Mouse (Mus musculus) midbrain, embryonic 12.5 days (tissue): ENCODE results near the gene Tyw5. TPM values are rescaled to one million over a fixed set of nuclear protein-coding genes. Genes with fewer than 3 reads are reported as not detected.

Experiments used
- ATAC-seq: fragments of 200-750 bp; cut with Nextera tagmentation; 2 replicates; pipeline ENCODE4 v1.8.0; 2017; ENCODE audit warnings: low read depth, moderate TSS enrichment, moderate library complexity; ENCODE audit not compliant: low FRiP score
- H3K27ac ChIP-seq: fragments of 300-500 bp; sonication (generic); replicated peaks from 2 replicates; pipeline ENCODE4 v1.5.1; 2016; ENCODE audit warnings: mild to moderate bottlenecking
- H3K27me3 ChIP-seq: fragments of 300-500 bp; sonication (generic); 2 replicates; pipeline ENCODE4 v1.6.1; 2016; ENCODE audit warnings: mild to moderate bottlenecking
- H3K36me3 ChIP-seq: fragments of 300-500 bp; sonication (generic); 2 replicates; pipeline ENCODE4 v1.6.1; 2016
- H3K4me1 ChIP-seq: fragments of 300-500 bp; sonication (generic); 2 replicates; pipeline ENCODE4 v1.6.1; 2016
- H3K4me2 ChIP-seq: fragments of 300-500 bp; sonication (generic); replicated peaks from 2 replicates; pipeline ENCODE4 v1.6.1; 2016; ENCODE audit warnings: mild to moderate bottlenecking, moderate library complexity
- H3K4me3 ChIP-seq: fragments of 300-500 bp; sonication (generic); 2 replicates; pipeline ENCODE4 v1.5.1; 2016; ENCODE audit warnings: mild to moderate bottlenecking
- H3K9ac ChIP-seq: fragments of 300-500 bp; sonication (generic); replicated peaks from 2 replicates; pipeline ENCODE4 v1.6.1; 2016; ENCODE audit warnings: mild to moderate bottlenecking, moderate library complexity
- H3K9me3 ChIP-seq: fragments of 300-500 bp; sonication (generic); 2 replicates; pipeline ENCODE4 v1.6.1; 2016; ENCODE audit warnings: mild to moderate bottlenecking
- whole genome bisulfite sequencing: fragments of 180-500 bp; shearing (Covaris S2); methylation state at CpG from one replicate; pipeline ENCODE4 v1.1.7; 2016; 5-methylcytosine and 5-hydroxymethylcytosine counted together
- polyA plus RNA-seq: library from polyadenylated mRNA; unstranded; fragments of >200 nt; fragmentation: Nextera tagmentation; extraction: Ambion mirVana; gene quantifications from 2 replicates; pipeline ENCODE4 v1.2.1, GENCODE M21; 2016

Gene Tyw5
- polyA plus RNA-seq, 1 experiment from 2014 or later = 30.0 TPM

DNA sequence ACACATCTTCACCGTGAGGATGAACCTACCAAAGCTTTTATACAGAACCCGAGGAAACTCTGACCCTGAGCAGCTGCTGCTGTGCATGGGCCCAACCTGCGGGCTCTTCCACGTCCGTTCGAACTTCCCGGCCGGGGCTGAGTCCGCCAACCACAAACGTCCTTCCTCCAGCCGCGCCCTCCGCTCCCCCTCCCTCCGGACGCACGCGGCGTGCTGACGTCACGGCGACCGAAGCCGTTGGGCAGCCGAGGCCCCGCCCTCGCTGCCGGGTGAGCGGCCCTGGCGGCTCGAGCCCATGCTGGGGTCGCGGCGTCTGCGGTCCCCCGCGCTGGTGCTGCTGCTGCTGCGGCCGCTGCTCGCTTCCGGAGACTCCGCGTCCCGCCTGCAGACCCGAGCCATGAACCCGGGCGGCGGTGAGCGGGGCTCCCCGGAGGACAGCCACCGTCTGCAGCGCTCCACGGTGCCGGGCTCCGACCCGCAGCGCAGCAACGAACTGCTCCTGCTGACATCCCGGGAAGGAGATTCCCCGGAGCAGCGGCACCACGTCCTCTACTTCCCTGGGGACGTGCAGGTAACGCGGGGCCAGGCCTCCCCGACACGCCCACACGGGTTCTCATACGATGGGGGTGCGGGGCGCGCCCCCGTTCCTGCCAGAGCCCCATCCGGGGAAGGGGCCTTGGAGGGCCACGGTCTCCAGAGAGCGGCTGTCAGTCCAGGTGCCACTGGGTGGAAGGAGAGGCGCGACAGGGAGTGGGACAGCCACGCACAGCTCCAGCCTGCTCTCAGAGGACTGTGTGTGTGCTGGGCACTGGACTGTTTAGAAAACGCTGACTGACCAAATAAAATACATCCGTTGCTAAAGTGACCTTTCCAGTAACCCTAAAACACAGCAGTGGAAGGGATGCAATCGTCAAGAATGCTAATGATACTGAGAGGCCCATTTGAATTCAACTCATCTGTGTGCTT is 29.2 kb downstream of the Tyw5 start, which contains the start of gene 1700066M21Rik:
TSS of gene 1700066M21Rik (plus strand) at position 245 of the 966 bp plus-strand sequence.
- under 1% methylated on average over 81 of the region's 81 CpGs for WGBS
- Histone ChIP-seq H3K4me1 (peaks cover 13% of the 10 kb centered on the region), H3K36me3 (no peaks in the 10 kb centered on the region), H3K9me3 (no peaks in the 10 kb centered on the region), H3K4me2 (peak within 1 kb of the TSS; percentile 89), H3K27ac (peak within 1 kb of the TSS; percentile 76), H3K4me3 (peak within 1 kb of the TSS; percentile 85), H3K27me3 (no peaks in the 10 kb centered on the region), H3K9ac (peak within 1 kb of the TSS; percentile 92)
- peak; percentile 96 for ATAC-seq

DNA sequence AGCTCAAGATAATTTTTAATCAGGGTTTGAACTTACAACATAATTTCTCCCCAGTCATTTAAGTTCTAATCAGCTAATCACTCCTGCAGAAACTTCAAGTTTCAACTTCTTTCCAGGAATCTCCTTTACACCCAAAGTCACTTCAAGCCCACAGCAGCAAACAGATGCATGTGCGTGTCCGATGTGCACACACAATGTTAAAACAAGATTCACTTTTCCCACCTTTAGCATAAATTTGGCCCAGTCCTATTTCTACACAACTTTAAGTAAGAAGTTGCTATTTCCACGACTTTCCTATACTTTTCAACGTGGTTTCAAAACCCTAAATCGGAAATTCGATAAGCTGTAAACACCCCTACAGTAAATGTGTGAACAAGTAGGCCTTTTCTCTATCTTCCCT is 30.1 kb downstream of the Tyw5 start:
- H3K9ac ChIP-seq = no peak overlapping the region; the same call in 1 of the 2 replicates
- peak overlapping the region; percentile 89 for H3K4me2 ChIP-seq
- peaks cover 13% of the 10 kb centered on the region for H3K4me1 ChIP-seq
- 66% methylated on average over 6 of the region's 6 CpGs for WGBS
- H3K9me3 ChIP-seq = no peaks in the 10 kb centered on the region
- no peaks in the 10 kb centered on the region for H3K36me3 ChIP-seq
- H3K4me3 ChIP-seq = peak overlapping the region; percentile 85
- no peak overlapping the region for H3K27ac ChIP-seq
- H3K27me3 ChIP-seq = no peaks in the 10 kb centered on the region
- no peak for ATAC-seq

DNA sequence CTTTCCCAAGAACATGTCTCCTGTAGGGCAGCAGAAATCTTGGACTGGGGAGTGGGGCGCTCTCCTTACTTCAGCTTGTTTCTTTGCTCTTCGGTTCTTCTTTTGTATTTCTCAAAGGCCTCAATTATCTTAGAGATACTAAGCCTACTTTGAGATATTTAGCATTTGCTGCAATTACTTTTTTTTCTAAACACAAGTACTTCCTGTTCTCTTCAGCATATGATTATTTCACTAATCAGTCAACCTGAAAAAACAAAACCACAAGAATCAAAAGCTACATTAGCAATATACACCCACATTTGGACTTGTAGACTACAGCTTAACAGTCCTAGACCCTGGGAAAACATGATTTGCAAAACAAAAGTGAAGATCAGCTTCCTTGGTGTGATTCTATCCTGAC is 31.6 kb downstream of the Tyw5 start:
- Histone ChIP-seq H3K4me1 (peaks cover 13% of the 10 kb centered on the region), H3K9me3 (no peaks in the 10 kb centered on the region), H3K27me3 (no peaks in the 10 kb centered on the region), H3K4me3 (no peak overlapping the region), H3K36me3 (no peaks in the 10 kb centered on the region), H3K9ac (no peak overlapping the region), H3K4me2 (no peak overlapping the region), H3K27ac (no peak overlapping the region)
- 94% methylated on average over 2 of the region's 2 CpGs for WGBS
- no peak for ATAC-seq

DNA sequence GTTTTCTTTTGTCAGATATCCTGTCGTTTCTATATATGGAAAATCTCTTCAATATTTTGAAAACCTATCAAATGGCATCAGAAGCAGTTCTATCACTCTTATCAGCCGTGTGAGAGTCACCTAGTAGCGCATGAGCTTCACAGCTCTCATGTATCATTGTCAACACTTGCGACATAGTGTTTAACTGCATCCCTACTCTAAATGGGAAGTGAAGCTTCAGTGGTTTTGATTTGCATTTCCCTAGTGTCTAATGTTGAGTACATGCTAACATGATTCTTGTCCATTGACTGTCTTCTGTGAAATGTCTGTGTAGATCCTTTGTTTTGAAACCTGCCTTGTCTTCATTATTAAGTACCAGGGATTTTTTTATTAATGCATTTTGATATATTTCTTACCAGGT is 36.5 kb downstream of the Tyw5 start:
- WGBS = 89% methylated on average over 4 of the region's 4 CpGs
- no peak overlapping the region for H3K4me2 ChIP-seq
- no peaks in the 10 kb centered on the region for H3K4me1 ChIP-seq
- H3K9me3 ChIP-seq = no peaks in the 10 kb centered on the region
- H3K4me3 ChIP-seq = no peak overlapping the region
- H3K9ac ChIP-seq = no peak overlapping the region
- no peak overlapping the region for H3K27ac ChIP-seq
- H3K36me3 ChIP-seq = no peaks in the 10 kb centered on the region
- ATAC-seq = no peak
- H3K27me3 ChIP-seq = no peaks in the 10 kb centered on the region

DNA sequence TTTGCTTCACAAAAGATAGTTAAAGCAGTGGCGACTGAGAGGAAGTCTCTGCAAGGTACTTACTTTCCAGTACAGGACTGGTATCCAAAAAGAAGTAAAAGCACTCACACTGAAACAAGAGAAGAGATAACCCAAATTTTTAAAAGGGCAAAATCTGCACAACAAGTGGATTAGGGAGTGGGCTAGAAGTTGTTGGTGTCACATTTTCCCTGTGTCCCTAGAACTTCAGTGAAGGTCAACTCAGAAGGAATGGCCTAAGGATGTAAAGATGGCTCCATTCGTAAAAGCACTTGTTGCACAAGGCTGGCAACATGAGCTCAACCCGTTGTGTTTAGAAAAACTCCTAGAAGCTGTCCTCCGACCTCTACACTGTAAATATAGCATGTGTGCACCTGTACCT is 37.8 kb downstream of the Tyw5 start:
- Histone ChIP-seq H3K36me3 (no peaks in the 10 kb centered on the region), H3K4me1 (no peaks in the 10 kb centered on the region), H3K9ac (no peak overlapping the region), H3K27me3 (no peaks in the 10 kb centered on the region), H3K4me3 (no peak overlapping the region), H3K27ac (no peak overlapping the region), H3K4me2 (no peak overlapping the region), H3K9me3 (no peaks in the 10 kb centered on the region)
- ATAC-seq = no peak
- WGBS = 89% methylated on average over 4 of the region's 4 CpGs

DNA sequence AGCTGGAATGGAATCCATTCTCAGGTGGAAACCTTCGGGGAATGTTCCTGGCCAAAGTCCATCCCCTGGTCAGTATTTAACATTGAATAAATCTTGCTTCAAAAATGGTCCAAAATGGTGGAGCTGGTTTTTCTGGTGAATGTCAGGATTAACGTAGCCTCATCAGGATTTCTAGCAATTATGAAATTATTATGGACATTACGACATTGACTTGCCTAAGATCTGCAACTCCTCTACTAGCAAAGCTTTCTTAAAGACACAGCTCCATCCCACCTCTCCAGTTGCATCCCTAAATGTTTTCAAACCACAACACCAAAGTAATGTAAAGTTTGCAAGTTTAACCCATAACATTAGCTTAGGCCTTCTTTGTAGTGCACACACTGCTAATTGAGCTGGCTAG is 39.5 kb downstream of the Tyw5 start:
- Histone ChIP-seq H3K27ac (no peak overlapping the region), H3K27me3 (no peaks in the 10 kb centered on the region), H3K4me1 (no peaks in the 10 kb centered on the region), H3K9ac (no peak overlapping the region), H3K4me3 (no peak overlapping the region), H3K9me3 (no peaks in the 10 kb centered on the region), H3K36me3 (no peaks in the 10 kb centered on the region), H3K4me2 (no peak overlapping the region)
- no peak for ATAC-seq
- WGBS = 89% methylated on average over 3 of the region's 3 CpGs

DNA sequence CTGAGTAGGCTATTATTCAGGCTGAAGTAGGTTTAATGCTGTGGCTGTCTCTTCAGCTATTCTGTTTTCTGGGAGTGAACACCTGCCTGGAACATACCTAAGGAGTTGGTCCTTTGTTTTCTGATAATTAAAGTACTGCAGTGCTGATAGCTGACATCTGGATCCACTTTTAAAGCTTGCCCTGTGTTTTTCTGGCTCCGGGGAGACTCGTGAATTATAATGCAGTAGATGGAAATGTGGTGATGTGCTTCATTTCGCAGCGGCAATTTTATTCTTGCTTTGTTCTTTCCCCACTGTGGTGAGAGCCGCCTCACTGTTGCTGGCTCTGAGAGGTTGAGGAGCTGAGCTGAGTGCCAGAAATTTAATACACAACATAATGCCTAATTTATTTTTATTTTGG is 48.4 kb downstream of the Tyw5 start:
- H3K9ac ChIP-seq = no peak overlapping the region
- no peak overlapping the region for H3K4me2 ChIP-seq
- H3K4me3 ChIP-seq = no peak overlapping the region
- no peaks in the 10 kb centered on the region for H3K36me3 ChIP-seq
- no peak for ATAC-seq
- H3K27me3 ChIP-seq = no peaks in the 10 kb centered on the region
- H3K9me3 ChIP-seq = no peaks in the 10 kb centered on the region
- 76% methylated on average over 5 of the region's 5 CpGs for WGBS
- H3K27ac ChIP-seq = no peak overlapping the region
- no peaks in the 10 kb centered on the region for H3K4me1 ChIP-seq

DNA sequence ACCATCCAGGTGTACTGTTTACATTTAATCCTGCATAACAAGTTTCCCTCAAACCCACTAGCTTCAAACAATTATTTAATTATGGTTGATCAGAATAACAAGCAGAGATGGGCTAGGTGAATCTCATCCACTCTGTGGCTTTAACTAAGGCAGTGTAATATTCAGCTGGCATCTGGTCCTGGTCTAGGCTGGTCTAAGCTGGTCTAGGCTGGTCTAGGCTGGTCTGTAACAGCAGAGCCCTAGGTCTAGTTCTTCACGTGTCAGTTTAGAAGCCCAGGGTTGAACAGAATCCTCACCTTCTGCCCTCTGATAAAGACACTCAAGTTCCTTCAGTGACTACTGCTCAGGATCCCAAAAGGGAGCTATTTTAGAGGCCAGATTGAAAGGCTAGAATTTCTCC is 55.0 kb downstream of the Tyw5 start:
- no peak overlapping the region for H3K9ac ChIP-seq
- no peak overlapping the region for H3K27ac ChIP-seq
- WGBS = 64% methylated on average over 1 of the region's 1 CpGs
- no peak for ATAC-seq
- no peaks in the 10 kb centered on the region for H3K27me3 ChIP-seq
- no peaks in the 10 kb centered on the region for H3K36me3 ChIP-seq
- no peaks in the 10 kb centered on the region for H3K4me1 ChIP-seq
- no peak overlapping the region for H3K4me3 ChIP-seq
- H3K9me3 ChIP-seq = no peaks in the 10 kb centered on the region
- H3K4me2 ChIP-seq = no peak overlapping the region

DNA sequence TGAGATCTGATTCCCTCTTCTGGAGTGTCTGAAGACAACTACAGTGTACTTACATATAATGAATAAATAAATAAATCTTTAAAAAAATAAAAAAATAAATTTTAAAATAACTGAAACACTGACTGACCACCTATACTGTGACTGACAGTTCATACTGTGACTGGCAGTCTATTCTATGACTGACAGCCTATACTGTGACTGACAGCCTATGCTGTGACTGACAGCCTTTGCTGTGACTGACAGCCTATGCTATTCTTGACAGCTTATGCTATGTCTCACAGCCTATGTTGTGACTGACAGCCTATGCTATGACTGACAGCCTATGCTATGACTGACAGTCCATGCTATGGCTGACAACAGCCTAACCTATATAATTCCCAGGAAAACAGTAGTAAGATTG is 59.4 kb downstream of the Tyw5 start:
- H3K4me3 ChIP-seq = no peak overlapping the region
- no peak overlapping the region for H3K9ac ChIP-seq
- no peak overlapping the region for H3K4me2 ChIP-seq
- no peaks in the 10 kb centered on the region for H3K36me3 ChIP-seq
- no peak overlapping the region for H3K27ac ChIP-seq
- ATAC-seq = no peak
- H3K27me3 ChIP-seq = no peaks in the 10 kb centered on the region
- no peaks in the 10 kb centered on the region for H3K9me3 ChIP-seq
- no peaks in the 10 kb centered on the region for H3K4me1 ChIP-seq

DNA sequence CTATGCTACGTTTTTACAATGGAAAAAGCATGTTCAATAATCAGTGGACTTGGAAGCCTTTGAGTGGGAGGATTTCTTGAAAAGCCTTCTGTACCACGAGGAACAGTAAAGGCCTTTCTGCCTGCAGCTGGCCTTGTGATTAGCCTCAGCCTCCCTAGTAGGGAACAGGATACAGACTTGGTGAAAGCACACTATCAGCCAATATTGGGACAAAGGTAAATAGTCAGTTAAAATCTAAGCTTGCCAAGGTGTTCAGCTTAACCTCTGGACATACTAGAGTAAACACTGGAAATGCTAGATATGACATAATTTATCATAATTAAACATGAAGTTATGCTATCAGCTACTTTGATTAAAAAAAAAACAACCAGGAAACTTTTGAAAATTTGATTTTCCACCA is 65.7 kb downstream of the Tyw5 start:
- Histone ChIP-seq H3K4me2 (no peak overlapping the region), H3K9ac (no peak overlapping the region), H3K27me3 (peaks cover 6% of the 10 kb centered on the region; the same call in 1 of the 2 replicates), H3K36me3 (no peaks in the 10 kb centered on the region), H3K4me1 (no peaks in the 10 kb centered on the region; the same call in 1 of the 2 replicates), H3K9me3 (no peaks in the 10 kb centered on the region), H3K4me3 (no peak overlapping the region), H3K27ac (no peak overlapping the region)
- WGBS = 8% methylated on average over 2 of the region's 2 CpGs
- ATAC-seq = no peak

DNA sequence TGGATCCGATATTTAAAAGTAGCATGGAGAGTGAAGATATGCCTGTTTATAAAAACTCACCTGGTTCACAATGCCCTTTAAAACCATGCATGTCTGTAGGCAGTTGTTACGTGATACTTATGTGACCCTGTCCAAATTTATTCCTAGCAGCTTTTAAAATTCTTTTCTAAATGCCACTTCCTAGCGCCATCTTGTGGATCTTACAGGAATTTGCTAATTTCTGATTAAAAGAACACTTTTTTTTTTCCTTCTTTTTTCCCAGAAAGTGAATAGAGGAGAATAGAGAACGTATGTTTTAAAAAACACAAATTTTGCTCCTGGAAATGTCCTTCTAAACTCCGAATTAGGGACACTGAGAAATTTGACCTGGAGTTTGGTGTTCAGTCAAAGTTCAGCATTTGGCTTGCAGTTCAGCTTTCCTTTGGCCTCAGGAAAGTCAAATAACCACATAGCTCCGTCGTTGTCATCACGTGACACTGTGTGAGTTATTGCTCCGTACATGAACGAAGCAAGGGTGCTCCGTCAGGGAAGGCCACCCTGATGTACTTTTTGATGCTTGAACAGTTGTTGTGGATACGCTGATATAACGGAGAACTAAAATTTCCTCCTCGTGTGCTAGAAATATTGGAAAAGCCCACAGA is 67.6 kb downstream of the Tyw5 start:
- WGBS = 60% methylated on average over 14 of the region's 14 CpGs
- Histone ChIP-seq H3K36me3 (no peaks in the 10 kb centered on the region), H3K27me3 (peaks cover 6% of the 10 kb centered on the region; the same call in 1 of the 2 replicates), H3K4me3 (no peak overlapping the region), H3K9ac (no peak overlapping the region), H3K4me1 (no peaks in the 10 kb centered on the region; the same call in 1 of the 2 replicates), H3K9me3 (no peaks in the 10 kb centered on the region), H3K4me2 (no peak overlapping the region), H3K27ac (no peak overlapping the region)
- no peak for ATAC-seq
